In the genomic region with DNA sequence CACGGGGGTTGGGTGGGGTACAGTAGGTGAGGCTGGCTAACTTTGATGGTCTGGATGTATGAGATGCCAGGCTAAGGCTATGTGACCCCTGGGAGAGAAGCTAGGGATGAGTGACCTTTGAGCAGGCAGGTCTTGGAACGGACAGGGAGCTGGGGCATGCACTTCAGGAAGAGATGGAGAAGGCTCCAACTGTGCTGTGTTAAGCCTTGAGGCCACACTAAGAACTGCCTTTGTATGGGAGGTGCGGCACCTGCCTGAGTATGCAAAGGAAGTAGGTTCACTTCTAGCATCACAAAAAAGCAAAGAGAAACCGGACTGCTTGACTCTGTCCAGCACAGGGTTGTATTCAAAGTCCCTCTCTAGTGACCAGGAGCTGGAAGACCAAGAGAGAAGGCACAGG, we compare ENCODE assay signal across 32 mouse cellular contexts. TPM values are rescaled to one million over a fixed set of nuclear protein-coding genes. Genes with fewer than 3 reads are reported as not detected.
DNase-seq lines count a peak whose midpoint lies in the region; ATAC-seq and TF ChIP-seq lines count a peak whose summit lies in the region.
"Had no signal": no experiment of that assay in that cellular context is flagged by ENCODE, and none has a peak within 500 bp of the region (broad histone marks: within the 10 kb centered on the region; RNA-seq: fewer than 3 reads in every experiment).

No protein-coding gene starts in this region.

- H3K4me3 ChIP-seq in kidney, embryonic 14.5 days (ENCODE audit: low read length) = no peak overlapping the region
- peak overlapping the region; percentile 18 for H3K4me3 ChIP-seq in E14TG2a.4 (replicated peaks; ENCODE audit: low read length)
- no peak overlapping the region for H3K4me3 ChIP-seq in limb, embryonic 10.5 days
- H3K4me3 ChIP-seq: embryonic facial prominence, embryonic 12.5 days; gastrocnemius, adult 2 months; heart, adult 2 months; limb, embryonic 13.5 days; lung, embryonic 15.5 days; midbrain, embryonic 13.5 days; neural tube, embryonic 15.5 days had no signal

- 69% methylated on average over 4 of the region's 4 CpGs for WGBS in kidney, embryonic 14.5 days
- 77% methylated on average over 4 of the region's 4 CpGs for WGBS in limb, embryonic 10.5 days

- no peak for DNase-seq in kidney, postnatal 4 days
- peak; percentile 86 for DNase-seq in ES-CJ7 (ENCODE audit: low read depth, low spot score)
- DNase-seq in limb, embryonic 10.5 days (ENCODE audit: low spot score) = no peak
- no peak for DNase-seq in adrenal gland, adult 18-20 months (ENCODE audit: low spot score in 2 of 2)
- no peak for DNase-seq in cerebellum, adult 8-10 months
- DNase-seq: adrenal gland, adult 2 months; adrenal gland, postnatal 36 days; cerebellum, adult 18-20 months; cerebellum, postnatal 25 days; gastrocnemius, adult 2 months; gastrocnemius, postnatal 36 days; heart, adult 2 months; heart, postnatal 14 days; layer of hippocampus, adult 9-11 months; retina, postnatal 1 day; right cerebral cortex, postnatal 14 days; thymus, postnatal 4 days had no signal

- H3K4me2 ChIP-seq in kidney, embryonic 14.5 days (replicated peaks; ENCODE audit: low read depth, low read length) = no peak overlapping the region
- H3K4me2 ChIP-seq: embryonic facial prominence, embryonic 12.5 days; limb, embryonic 13.5 days; liver, embryonic 11.5 days; lung, embryonic 15.5 days; midbrain, embryonic 13.5 days; neural tube, embryonic 15.5 days had no signal

- H3K4me1 ChIP-seq in kidney, embryonic 14.5 days (ENCODE audit: control insufficient read depth, insufficient read depth, low read length) = peaks cover 14% of the 10 kb centered on the region
- peaks cover 93% of the 10 kb centered on the region for H3K4me1 ChIP-seq in E14TG2a.4 (replicated peaks; ENCODE audit: low read depth, low read length)
- H3K4me1 ChIP-seq in limb, embryonic 10.5 days = peaks cover 43% of the 10 kb centered on the region

- no peak overlapping the region for H3K9ac ChIP-seq in kidney, embryonic 14.5 days (ENCODE audit: low read depth, low read length)
- H3K9ac ChIP-seq: embryonic facial prominence, embryonic 12.5 days; limb, embryonic 13.5 days; lung, embryonic 15.5 days; midbrain, embryonic 13.5 days; neural tube, embryonic 15.5 days had no signal

- TF ChIP-seq CTCF in E14TG2a.4 (conservative IDR thresholded peaks at IDR 0.05; ENCODE audit: low read length) = no peak

- H3K27me3 ChIP-seq in kidney, embryonic 14.5 days (ENCODE audit: control insufficient read depth, insufficient read depth, low read length) = no peaks in the 10 kb centered on the region
- H3K27me3 ChIP-seq in E14TG2a.4 (ENCODE audit: insufficient read depth, low read length) = peaks cover 48% of the 10 kb centered on the region
- no peaks in the 10 kb centered on the region for H3K27me3 ChIP-seq in limb, embryonic 10.5 days (ENCODE audit: low read depth, poor library complexity, severe bottlenecking)
- H3K27me3 ChIP-seq: embryonic facial prominence, embryonic 12.5 days; limb, embryonic 13.5 days; lung, embryonic 15.5 days; midbrain, embryonic 13.5 days; neural tube, embryonic 15.5 days; Patski had no signal

- H3K9me3 ChIP-seq in kidney, embryonic 14.5 days (ENCODE audit: control insufficient read depth, low read length) = no peaks in the 10 kb centered on the region
- H3K9me3 ChIP-seq in E14TG2a.4 (ENCODE audit: low read length) = no peaks in the 10 kb centered on the region
- H3K9me3 ChIP-seq in limb, embryonic 10.5 days (replicated peaks) = no peaks in the 10 kb centered on the region
- H3K9me3 ChIP-seq: embryonic facial prominence, embryonic 12.5 days; limb, embryonic 13.5 days; lung, embryonic 15.5 days; midbrain, embryonic 13.5 days; neural tube, embryonic 15.5 days had no signal

- ATAC-seq in kidney, embryonic 14.5 days (ENCODE audit: low FRiP score, low TSS enrichment) = no peak
- ATAC-seq: CD4-positive, CD25-positive, alpha-beta regulatory T cell, adult 4 months; forebrain, embryonic 16.5 days; hindbrain, postnatal 0 days; intestine, embryonic 16.5 days; midbrain, embryonic 13.5 days; Patski had no signal

- H3K27ac ChIP-seq in kidney, embryonic 14.5 days (ENCODE audit: low read depth, low read length) = peak overlapping the region; percentile 52; the same call in 1 of the 2 replicates
- H3K27ac ChIP-seq in limb, embryonic 10.5 days = 0 out of 2 replicates have a peak overlapping the region, but pooled peaks have one; percentile 75
- H3K27ac ChIP-seq: embryonic facial prominence, embryonic 12.5 days; gastrocnemius, adult 2 months; heart, adult 2 months; hindbrain, postnatal 0 days; limb, embryonic 13.5 days; midbrain, embryonic 13.5 days; neural tube, embryonic 15.5 days had no signal

- no peaks in the 10 kb centered on the region for H3K36me3 ChIP-seq in kidney, embryonic 14.5 days (ENCODE audit: control insufficient read depth, insufficient read depth, low read length)
- no peaks in the 10 kb centered on the region for H3K36me3 ChIP-seq in E14TG2a.4 (ENCODE audit: insufficient read depth, low read length)
- H3K36me3 ChIP-seq in limb, embryonic 10.5 days = no peaks in the 10 kb centered on the region
- H3K36me3 ChIP-seq: embryonic facial prominence, embryonic 12.5 days; limb, embryonic 13.5 days; lung, embryonic 15.5 days; midbrain, embryonic 13.5 days; neural tube, embryonic 15.5 days had no signal

RNA-seq across cellular contexts. Expression of a gene that starts 25.2 kb away (rescaled TPM):
- polyA plus RNA-seq in kidney, embryonic 14.5 days (2014; fragmentation: Nextera tagmentation; extraction: Ambion mirVana) = 3.8 and 4.2 TPM in 2 replicates
- polyA plus RNA-seq in limb, embryonic 10.5 days (2016; fragmentation: Nextera tagmentation; extraction: Ambion mirVana) = 2.1 and 4.0 TPM in 2 replicates
- 1 to 10 TPM; 2.1 to 2.8 TPM for total RNA-seq in adrenal gland, adult 18-20 months (2021)
- total RNA-seq: megakaryocyte, adult 5-6 weeks had no signal

RNA-seq across cellular contexts. Expression of a gene that starts 29.4 kb away (rescaled TPM):
- polyA plus RNA-seq in kidney, embryonic 14.5 days (2014; fragmentation: Nextera tagmentation; extraction: Ambion mirVana) = 95.6 and 101 TPM in 2 replicates
- 138 and 141 TPM in 2 replicates for polyA plus RNA-seq in limb, embryonic 10.5 days (2016; fragmentation: Nextera tagmentation; extraction: Ambion mirVana)
- total RNA-seq in adrenal gland, adult 18-20 months (2021) = 10 to 100 TPM; 35.2 to 42.8 TPM

RNA-seq across cellular contexts. Expression of a gene that starts 51.9 kb away (rescaled TPM):
- 29.7 and 33.3 TPM in 2 replicates for polyA plus RNA-seq in kidney, embryonic 14.5 days (2014; fragmentation: Nextera tagmentation; extraction: Ambion mirVana)
- polyA plus RNA-seq in limb, embryonic 10.5 days (2016; fragmentation: Nextera tagmentation; extraction: Ambion mirVana) = 59.4 and 61.3 TPM in 2 replicates
- total RNA-seq in adrenal gland, adult 18-20 months (2021) = 10 to 100 TPM; 27.1 to 33.8 TPM

RNA-seq across cellular contexts. Expression of a gene that starts 56.5 kb away (rescaled TPM):
- polyA plus RNA-seq in kidney, embryonic 14.5 days (2014; fragmentation: Nextera tagmentation; extraction: Ambion mirVana) = 15.3 and 20.1 TPM in 2 replicates
- 111 and 140 TPM in 2 replicates for polyA plus RNA-seq in limb, embryonic 10.5 days (2016; fragmentation: Nextera tagmentation; extraction: Ambion mirVana)
- 1 to 10 TPM in 1 of 2 experiments, under 1 TPM in 1; 0.33 to 1.8 TPM for total RNA-seq in adrenal gland, adult 18-20 months (2021)
- total RNA-seq: megakaryocyte, adult 5-6 weeks; MEL had no signal
- polyA plus RNA-seq: CD4-positive, CD25-positive, alpha-beta regulatory T cell, adult 4 months had no signal
